Mouse (Mus musculus): ENCODE data around the gene Dnajb6. TPM values are rescaled to one million over a fixed set of nuclear protein-coding genes. Genes with fewer than 3 reads are reported as not detected.
"Not testable (repeated sequence)": the region's sequence is repeated elsewhere in the genome, so short reads cannot be mapped to it uniquely, and the experiment has no call there.

The Dnajb6 gene
- polyA plus RNA-seq, 1 experiment from 2014 or later, result 132 TPM

GRCm38 (mm10) chr5:29782261-29782660, 46.8 kb downstream of the Dnajb6 start:
- ATAC-seq (ENCODE audit: low FRiP score, low TSS enrichment), result no peak
- Histone ChIP-seq H3K9ac (replicated peaks; ENCODE audit: low read length) (no peak overlapping the region), H3K9me3 (ENCODE audit: low read length) (no peaks in the 10 kb centered on the region), H3K27me3 (ENCODE audit: insufficient read depth, low read length) (no peaks in the 10 kb centered on the region), H3K27ac (ENCODE audit: low read length) (no peak overlapping the region), H3K4me1 (ENCODE audit: insufficient read depth, low read length) (no peaks in the 10 kb centered on the region), H3K4me2 (replicated peaks; ENCODE audit: low read depth, low read length) (no peak overlapping the region), H3K4me3 (ENCODE audit: low read length) (no peak overlapping the region), H3K36me3 (ENCODE audit: insufficient read depth, low read length) (peaks cover 5% of the 10 kb centered on the region; the same call in 1 of the 2 replicates)
- WGBS, result 79% methylated on average over 3 of the region's 3 CpGs

DNA sequence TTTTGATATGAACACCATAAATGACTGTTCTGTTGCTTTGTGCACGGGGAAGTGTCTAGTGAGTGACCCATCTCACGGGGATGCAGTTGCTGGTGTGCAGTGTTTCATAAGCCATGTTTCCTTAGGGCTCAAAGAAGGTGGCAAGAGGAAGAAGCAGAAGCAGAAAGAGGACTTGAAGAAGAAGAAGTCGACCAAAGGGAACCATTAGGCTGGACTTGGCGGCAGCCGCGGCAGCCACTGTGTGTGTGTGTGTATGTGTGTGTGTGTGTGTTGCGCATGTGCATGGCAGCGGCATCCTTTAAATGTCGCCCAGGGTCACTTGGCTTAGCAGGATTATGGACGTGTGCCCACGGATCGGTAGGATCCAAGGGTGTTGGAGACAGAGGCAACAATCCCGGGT, 49.4 kb downstream of the Dnajb6 start:
- ATAC-seq (ENCODE audit: low FRiP score, low TSS enrichment), result not testable (repeated sequence)
- WGBS, result 93% methylated on average over 9 of the region's 13 CpGs

GRCm38 (mm10) chr5:29785953-29786352, 50.5 kb downstream of the Dnajb6 start:
- H3K9ac ChIP-seq (replicated peaks; ENCODE audit: low read length); H3K27me3 ChIP-seq (ENCODE audit: insufficient read depth, low read length); H3K9me3 ChIP-seq (ENCODE audit: low read length); H3K36me3 ChIP-seq (ENCODE audit: insufficient read depth, low read length); H3K4me1 ChIP-seq (ENCODE audit: insufficient read depth, low read length); ATAC-seq (ENCODE audit: low FRiP score, low TSS enrichment); H3K27ac ChIP-seq (ENCODE audit: low read length); H3K4me3 ChIP-seq (ENCODE audit: low read length); H3K4me2 ChIP-seq (replicated peaks; ENCODE audit: low read depth, low read length): not testable (repeated sequence)
- 92% methylated on average over 1 of the region's 11 CpGs for WGBS

More for the DNA sequence above, 49.4 kb downstream of the Dnajb6 start:
- not testable (repeated sequence) for H3K9me3 ChIP-seq (ENCODE audit: low read length); H3K9ac ChIP-seq (replicated peaks; ENCODE audit: low read length); H3K4me3 ChIP-seq (ENCODE audit: low read length); H3K27me3 ChIP-seq (ENCODE audit: insufficient read depth, low read length); H3K36me3 ChIP-seq (ENCODE audit: insufficient read depth, low read length); H3K4me1 ChIP-seq (ENCODE audit: insufficient read depth, low read length); H3K4me2 ChIP-seq (replicated peaks; ENCODE audit: low read depth, low read length); H3K27ac ChIP-seq (ENCODE audit: low read length)

DNA sequence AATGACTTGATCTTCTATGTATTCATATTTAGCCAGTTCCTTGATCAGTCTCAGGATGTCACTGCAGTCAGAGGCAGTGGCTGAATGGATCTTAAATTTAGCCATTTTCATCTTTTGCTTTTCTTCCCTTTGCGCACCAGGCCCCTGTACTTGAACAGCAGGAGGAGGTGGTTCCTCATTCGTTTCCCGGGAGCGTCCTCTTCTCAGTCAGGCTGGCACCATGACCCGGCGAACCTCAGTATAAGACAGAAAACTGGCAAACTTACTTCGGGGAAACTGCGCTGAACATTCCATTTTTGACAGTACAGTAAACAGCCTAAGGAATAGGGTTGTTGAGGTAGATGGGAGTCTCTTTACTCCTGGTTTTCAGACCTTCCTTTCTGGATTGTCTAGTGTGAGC, 59.4 kb downstream of the Dnajb6 start:
- H3K9me3 ChIP-seq (ENCODE audit: low read length); H3K4me1 ChIP-seq (ENCODE audit: insufficient read depth, low read length); H3K27me3 ChIP-seq (ENCODE audit: insufficient read depth, low read length); H3K4me2 ChIP-seq (replicated peaks; ENCODE audit: low read depth, low read length); H3K9ac ChIP-seq (replicated peaks; ENCODE audit: low read length); H3K4me3 ChIP-seq (ENCODE audit: low read length); H3K36me3 ChIP-seq (ENCODE audit: insufficient read depth, low read length); H3K27ac ChIP-seq (ENCODE audit: low read length); ATAC-seq (ENCODE audit: low FRiP score, low TSS enrichment): not testable (repeated sequence)
- 97% methylated on average over 5 of the region's 8 CpGs for WGBS

DNA sequence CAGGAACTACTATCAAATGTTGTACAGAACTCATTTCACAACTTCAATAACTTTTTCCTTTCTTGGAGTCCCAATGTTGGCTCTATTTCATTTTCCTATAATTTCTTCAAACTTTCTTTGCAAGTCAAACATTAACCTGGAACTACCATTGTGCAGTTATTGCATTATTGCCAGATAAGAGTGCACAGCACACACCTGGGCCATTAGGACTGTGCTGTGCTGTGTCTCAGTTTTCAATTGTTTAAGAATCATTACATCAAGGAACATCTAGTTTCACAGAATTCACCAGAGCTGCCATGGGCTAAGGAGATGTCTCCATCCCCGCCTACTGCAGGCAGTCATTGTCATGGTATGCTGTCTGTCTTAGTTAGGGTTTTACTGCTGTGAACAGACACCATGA, 73.5 kb downstream of the Dnajb6 start:
- H3K9ac ChIP-seq (replicated peaks; ENCODE audit: low read length), result no peak overlapping the region
- H3K27me3 ChIP-seq (ENCODE audit: insufficient read depth, low read length), result no peaks in the 10 kb centered on the region
- no peaks in the 10 kb centered on the region for H3K36me3 ChIP-seq (ENCODE audit: insufficient read depth, low read length)
- ATAC-seq (ENCODE audit: low FRiP score, low TSS enrichment), result no peak
- 92% methylated on average over 1 of the region's 1 CpGs for WGBS
- H3K4me3 ChIP-seq (ENCODE audit: low read length), result no peak overlapping the region
- no peaks in the 10 kb centered on the region for H3K9me3 ChIP-seq (ENCODE audit: low read length)
- no peaks in the 10 kb centered on the region for H3K4me1 ChIP-seq (ENCODE audit: insufficient read depth, low read length)
- H3K27ac ChIP-seq (ENCODE audit: low read length), result no peak overlapping the region
- no peak overlapping the region for H3K4me2 ChIP-seq (replicated peaks; ENCODE audit: low read depth, low read length)

DNA sequence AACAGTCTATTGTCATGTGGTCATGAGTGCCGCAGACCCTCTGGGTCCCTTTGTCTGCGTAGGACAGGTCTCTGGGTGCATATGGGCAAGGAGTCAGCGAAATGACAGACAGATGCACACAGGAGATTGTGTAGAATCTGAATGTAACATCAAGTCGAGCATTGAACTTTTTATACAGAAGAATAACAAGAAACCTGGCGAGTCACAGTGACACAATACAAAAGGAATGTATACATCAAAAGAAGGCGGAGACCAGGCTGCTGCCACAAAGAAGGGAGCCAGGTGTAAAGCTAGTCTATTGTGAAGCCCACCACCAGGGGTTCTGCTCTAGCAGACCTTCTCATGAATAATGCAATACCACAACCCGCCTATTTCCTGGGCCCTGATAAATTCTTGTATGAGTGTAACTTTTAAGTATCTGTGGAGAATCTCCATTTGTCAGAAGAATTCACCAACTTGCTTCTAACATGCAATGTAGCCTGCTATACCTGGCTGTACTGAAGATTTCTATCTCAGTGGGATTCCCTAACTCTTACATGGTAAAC, 76.0 kb downstream of the Dnajb6 start:
- H3K36me3 ChIP-seq (ENCODE audit: insufficient read depth, low read length); H3K27ac ChIP-seq (ENCODE audit: low read length); ATAC-seq (ENCODE audit: low FRiP score, low TSS enrichment); H3K27me3 ChIP-seq (ENCODE audit: insufficient read depth, low read length); H3K4me2 ChIP-seq (replicated peaks; ENCODE audit: low read depth, low read length); H3K9ac ChIP-seq (replicated peaks; ENCODE audit: low read length); H3K4me3 ChIP-seq (ENCODE audit: low read length); H3K4me1 ChIP-seq (ENCODE audit: insufficient read depth, low read length); H3K9me3 ChIP-seq (ENCODE audit: low read length): not testable (repeated sequence)
- 80% methylated on average over 7 of the region's 7 CpGs for WGBS

DNA sequence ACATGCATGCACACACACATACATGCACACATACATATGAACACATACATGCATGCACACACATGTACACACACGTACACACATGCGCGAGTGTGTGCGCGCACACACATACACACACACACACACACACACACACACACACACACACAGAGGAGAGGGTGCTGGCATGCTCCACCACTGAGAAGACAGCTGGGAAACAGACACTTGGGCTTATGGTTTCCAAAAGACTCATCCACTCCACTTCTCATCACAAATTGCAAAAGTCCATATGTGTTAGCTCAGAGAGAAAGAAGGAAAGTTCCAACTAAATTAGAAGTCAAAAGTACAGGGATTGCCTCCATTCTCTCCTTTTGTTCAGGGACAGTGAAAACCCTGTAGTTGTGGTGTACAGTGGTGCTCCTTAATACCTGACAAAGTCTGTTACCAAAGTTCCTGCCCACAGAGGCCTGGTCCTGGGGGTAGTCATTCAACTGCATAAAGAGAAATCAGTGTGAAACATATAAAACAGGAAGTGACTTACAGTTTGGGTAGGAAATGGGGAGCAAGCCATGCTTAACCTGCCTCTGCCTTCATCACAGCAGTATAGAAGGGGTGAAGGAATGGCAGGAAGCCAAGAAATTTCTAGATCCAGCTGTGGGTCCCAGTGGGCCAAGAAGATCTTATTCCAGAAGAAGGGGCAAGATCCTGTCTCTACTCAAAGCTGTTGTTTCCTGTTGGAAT, 81.2 kb downstream of the Dnajb6 start:
- no peaks in the 10 kb centered on the region for H3K9me3 ChIP-seq (ENCODE audit: low read length)
- 97% methylated on average over 5 of the region's 5 CpGs for WGBS
- no peak overlapping the region for H3K9ac ChIP-seq (replicated peaks; ENCODE audit: low read length)
- no peak overlapping the region for H3K4me3 ChIP-seq (ENCODE audit: low read length)
- H3K27ac ChIP-seq (ENCODE audit: low read length), result no peak overlapping the region
- H3K27me3 ChIP-seq (ENCODE audit: insufficient read depth, low read length), result no peaks in the 10 kb centered on the region
- ATAC-seq (ENCODE audit: low FRiP score, low TSS enrichment), result no peak
- H3K36me3 ChIP-seq (ENCODE audit: insufficient read depth, low read length), result no peaks in the 10 kb centered on the region
- H3K4me2 ChIP-seq (replicated peaks; ENCODE audit: low read depth, low read length), result no peak overlapping the region
- no peaks in the 10 kb centered on the region for H3K4me1 ChIP-seq (ENCODE audit: insufficient read depth, low read length)

DNA sequence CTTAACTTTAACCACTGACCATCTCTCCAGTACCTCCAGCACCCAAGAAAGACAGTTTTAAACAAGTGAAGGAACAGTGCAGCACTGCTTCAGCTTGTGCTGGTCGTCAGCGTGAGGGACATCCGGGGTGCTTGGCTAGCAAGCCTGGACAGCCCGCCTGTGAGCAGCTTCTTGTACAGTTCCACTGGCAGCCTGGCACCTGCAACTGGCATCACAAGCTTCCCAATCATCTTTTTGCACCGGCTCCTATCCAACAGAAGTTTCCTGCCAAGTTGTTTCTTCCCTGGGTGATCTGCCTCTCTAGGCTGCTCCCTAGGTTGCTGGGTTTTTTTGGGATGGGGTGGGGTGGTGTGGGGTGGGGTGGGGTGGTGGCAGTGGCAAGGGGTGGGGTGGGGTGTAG, 81.9 kb downstream of the Dnajb6 start:
- no peak overlapping the region for H3K4me3 ChIP-seq (ENCODE audit: low read length)
- H3K36me3 ChIP-seq (ENCODE audit: insufficient read depth, low read length), result no peaks in the 10 kb centered on the region
- no peak overlapping the region for H3K27ac ChIP-seq (ENCODE audit: low read length)
- no peaks in the 10 kb centered on the region for H3K4me1 ChIP-seq (ENCODE audit: insufficient read depth, low read length)
- H3K9ac ChIP-seq (replicated peaks; ENCODE audit: low read length), result no peak overlapping the region
- ATAC-seq (ENCODE audit: low FRiP score, low TSS enrichment), result no peak
- no peaks in the 10 kb centered on the region for H3K9me3 ChIP-seq (ENCODE audit: low read length)
- 91% methylated on average over 5 of the region's 5 CpGs for WGBS
- H3K27me3 ChIP-seq (ENCODE audit: insufficient read depth, low read length), result no peaks in the 10 kb centered on the region
- H3K4me2 ChIP-seq (replicated peaks; ENCODE audit: low read depth, low read length), result no peak overlapping the region

- Histone ChIP-seq H3K4me2 (replicated peaks; ENCODE audit: low read depth, low read length) (no peak overlapping the region), H3K9me3 (ENCODE audit: low read length) (no peaks in the 10 kb centered on the region), H3K4me1 (ENCODE audit: insufficient read depth, low read length) (no peaks in the 10 kb centered on the region), H3K9ac (replicated peaks; ENCODE audit: low read length) (no peak overlapping the region), H3K36me3 (ENCODE audit: insufficient read depth, low read length) (no peaks in the 10 kb centered on the region), H3K27ac (ENCODE audit: low read length) (no peak overlapping the region), H3K4me3 (ENCODE audit: low read length) (no peak overlapping the region), H3K27me3 (ENCODE audit: insufficient read depth, low read length) (no peaks in the 10 kb centered on the region)
- no peak for ATAC-seq (ENCODE audit: low FRiP score, low TSS enrichment)
- WGBS, result 70% methylated on average over 4 of the region's 4 CpGs
These were observed 82.8 kb downstream of the Dnajb6 start for GRCm38 (mm10) chr5:29818287-29818686.

- H3K9me3 ChIP-seq (ENCODE audit: low read length), result no peaks in the 10 kb centered on the region
- no peaks in the 10 kb centered on the region for H3K4me1 ChIP-seq (ENCODE audit: insufficient read depth, low read length)
- H3K36me3 ChIP-seq (ENCODE audit: insufficient read depth, low read length), result no peaks in the 10 kb centered on the region
- WGBS, result 39% methylated on average over 3 of the region's 3 CpGs
- no peak overlapping the region for H3K27ac ChIP-seq (ENCODE audit: low read length)
- no peak overlapping the region for H3K4me2 ChIP-seq (replicated peaks; ENCODE audit: low read depth, low read length)
- H3K9ac ChIP-seq (replicated peaks; ENCODE audit: low read length), result no peak overlapping the region
- H3K4me3 ChIP-seq (ENCODE audit: low read length), result no peak overlapping the region
- ATAC-seq (ENCODE audit: low FRiP score, low TSS enrichment), result 0 out of 2 replicates have a peak, but pooled peaks have one; percentile 19
- H3K27me3 ChIP-seq (ENCODE audit: insufficient read depth, low read length), result no peaks in the 10 kb centered on the region
These were observed 89.3 kb downstream of the Dnajb6 start for GRCm38 (mm10) chr5:29824796-29825195.

All from kidney, embryonic 16.5 days (tissue).